Comparison of ENCODE assay signal across 8 mouse cellular contexts in the genomic region with DNA sequence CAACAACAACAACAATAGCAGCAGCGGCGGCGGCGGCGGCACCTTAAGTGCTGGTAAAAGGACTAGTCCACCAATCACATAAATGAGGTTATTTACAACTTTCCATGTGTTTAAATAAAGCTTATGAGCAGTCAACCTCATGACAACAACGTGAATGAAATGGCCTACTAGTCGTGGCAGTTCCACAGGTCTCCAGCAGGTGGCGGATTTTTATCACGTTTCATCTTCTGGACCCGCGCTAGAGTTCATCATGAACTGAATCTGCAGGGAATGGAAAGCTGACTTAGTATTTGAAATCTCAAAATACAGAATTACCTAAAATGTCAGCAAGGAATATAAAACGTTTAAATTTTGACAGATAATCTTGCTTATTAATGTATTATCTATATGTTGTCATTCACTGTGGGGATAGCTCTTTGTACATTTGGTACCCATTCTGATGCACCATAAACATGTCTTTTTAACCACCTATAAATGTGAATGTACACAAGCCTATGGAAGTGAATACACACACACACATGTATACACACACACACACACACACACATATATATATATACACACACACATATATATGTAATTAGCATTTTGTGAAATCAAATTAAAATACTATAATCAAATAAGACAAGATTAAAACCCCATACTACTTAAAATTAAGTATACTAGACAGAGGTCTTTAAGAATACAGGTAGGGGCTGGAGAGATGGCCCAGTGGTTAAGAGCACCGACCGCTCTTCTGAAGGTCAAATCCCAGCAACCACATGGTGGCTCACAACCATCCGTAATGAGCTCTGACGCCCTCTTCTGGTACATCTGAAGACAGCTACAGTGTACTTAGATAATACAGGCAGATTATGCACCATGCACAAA. TPM values are rescaled to one million over a fixed set of nuclear protein-coding genes. Genes with fewer than 3 reads are reported as not detected.
DNase-seq lines count a peak whose midpoint lies in the region; ATAC-seq and TF ChIP-seq lines count a peak whose summit lies in the region.

No protein-coding gene starts in this region.

- peak; percentile 72 for DNase-seq in MEL (ENCODE audit: low read depth, low spot score)
- DNase-seq in embryonic facial prominence, embryonic 14.5 days (ENCODE audit: low spot score), result peak; percentile 58
- DNase-seq in heart, postnatal 36 days, result peak; percentile 65 to 80
- peak; percentile 46 for DNase-seq in layer of hippocampus, adult 9-10 months (ENCODE audit: low spot score)
- peak; percentile 79 for DNase-seq in lung, postnatal 14 days
- DNase-seq in retina, postnatal 1 day, result peak; percentile 82
- peak; percentile 47 for DNase-seq in yolk sac, embryonic 10.5 days (ENCODE audit: low spot score)

- ATAC-seq in embryonic facial prominence, embryonic 14.5 days (ENCODE audit: low read depth), result no peak

- no peak overlapping the region for H3K27ac ChIP-seq in MEL (ENCODE audit: control insufficient read depth, low read depth, low read length)
- no peak overlapping the region for H3K27ac ChIP-seq in bone marrow, adult 2 months (ENCODE audit: control insufficient read depth, insufficient read depth, low read depth, low read length, poor library complexity)
- H3K27ac ChIP-seq in embryonic facial prominence, embryonic 14.5 days (replicated peaks; ENCODE audit: low read depth, low read length), result no peak overlapping the region

- no peak overlapping the region; a peak in 1 of 4 replicates for H3K4me3 ChIP-seq in MEL (ENCODE audit: control insufficient read depth in 1 of 2, insufficient read depth in 1 of 2, low read depth in 2 of 2, low read length in 2 of 2)
- H3K4me3 ChIP-seq in bone marrow, adult 2 months (replicated peaks; ENCODE audit: control insufficient read depth, low read depth, low read length), result no peak overlapping the region
- no peak overlapping the region for H3K4me3 ChIP-seq in embryonic facial prominence, embryonic 14.5 days (ENCODE audit: low read depth, low read length)

- H3K9ac ChIP-seq in MEL (ENCODE audit: control insufficient read depth, low read depth, low read length, poor library complexity, severe bottlenecking), result no peak overlapping the region
- no peak overlapping the region for H3K9ac ChIP-seq in embryonic facial prominence, embryonic 14.5 days (ENCODE audit: low read depth, low read length)

- no peaks in the 10 kb centered on the region for H3K9me3 ChIP-seq in MEL (replicated peaks; ENCODE audit: insufficient read depth, low read length)
- H3K9me3 ChIP-seq in embryonic facial prominence, embryonic 14.5 days (ENCODE audit: control insufficient read depth, low read length), result no peaks in the 10 kb centered on the region

- H3K79me2 ChIP-seq in MEL (ENCODE audit: control insufficient read depth, insufficient read depth, low read length, poor library complexity), result no peaks in the 10 kb centered on the region

- peak; percentile 51 for TF ChIP-seq RAD21 in MEL (IDR thresholded peaks at IDR 0.05; ENCODE audit: low read depth, low read length)

- 39% methylated on average over 16 of the region's 16 CpGs for WGBS in bone marrow, adult 2 months
- WGBS in embryonic facial prominence, embryonic 14.5 days, result 44% methylated on average over 16 of the region's 16 CpGs

- no peaks in the 10 kb centered on the region for H3K36me3 ChIP-seq in MEL (ENCODE audit: control insufficient read depth in 1 of 2, insufficient read depth in 2 of 2, low read length in 2 of 2)
- peaks cover 31% of the 10 kb centered on the region for H3K36me3 ChIP-seq in embryonic facial prominence, embryonic 14.5 days (ENCODE audit: control insufficient read depth, insufficient read depth, low read length)

- no peak overlapping the region for H3K4me2 ChIP-seq in embryonic facial prominence, embryonic 14.5 days (ENCODE audit: low read depth, low read length)

- no peak for TF ChIP-seq POLR2A in MEL (IDR thresholded peaks at IDR 0.05; ENCODE audit: control insufficient read depth in 1 of 2, insufficient read depth in 1 of 2, low read depth in 1 of 2, low read length in 2 of 2, poor library complexity in 1 of 2)
- no peak for TF ChIP-seq POLR2A in bone marrow, adult 2 months (IDR thresholded peaks at IDR 0.05; ENCODE audit: borderline replicate concordance, control insufficient read depth, low read depth, low read length)

- TF ChIP-seq CTCF in MEL (IDR thresholded peaks at IDR 0.05 in 2 of 3, conservative IDR thresholded peaks at IDR 0.05 in 1 of 3; ENCODE audit: control insufficient read depth in 1 of 3, insufficient read depth in 1 of 3, low read depth in 2 of 3, low read length in 3 of 3, poor library complexity in 1 of 3, severe bottlenecking in 1 of 3), result peak; percentile 53 to 67 (median 62)
- TF ChIP-seq CTCF in bone marrow, adult 2 months (IDR thresholded peaks at IDR 0.05; ENCODE audit: control insufficient read depth, insufficient read depth, low read length), result peak; percentile 69

- no peak for TF ChIP-seq EP300 in MEL (IDR thresholded peaks at IDR 0.05; ENCODE audit: low read depth in 1 of 2, low read length in 2 of 2)

- no peaks in the 10 kb centered on the region for H3K27me3 ChIP-seq in MEL (ENCODE audit: control insufficient read depth in 1 of 2, insufficient read depth in 2 of 2, low read length in 2 of 2)
- H3K27me3 ChIP-seq in embryonic facial prominence, embryonic 14.5 days (replicated peaks; ENCODE audit: control insufficient read depth, insufficient read depth, low read length), result no peaks in the 10 kb centered on the region

- intact Hi-C loops in heart, postnatal 36 days (cut with DNase I), result loop anchor here (1.0 to 2.0 kb wide), 2 partner anchors 40 to 76 kb away; no protein-coding TSS in a partner anchor

- peaks cover 0 to 2% of the 10 kb centered on the region in 2 experiments; a peak in 1 of 4 replicates for H3K4me1 ChIP-seq in MEL (ENCODE audit: control insufficient read depth in 1 of 2, insufficient read depth in 2 of 2, low read length in 2 of 2)
- H3K4me1 ChIP-seq in bone marrow, adult 2 months (ENCODE audit: control insufficient read depth, insufficient read depth, low read length), result no peaks in the 10 kb centered on the region
- H3K4me1 ChIP-seq in embryonic facial prominence, embryonic 14.5 days (ENCODE audit: control insufficient read depth, insufficient read depth, low read length), result no peaks in the 10 kb centered on the region

TF ChIP-seq in MEL, 35 proteins besides CTCF, POLR2A, EP300 and RAD21:
- no peak for TF ChIP-seq MAFK (IDR thresholded peaks at IDR 0.05; ENCODE audit: borderline replicate concordance, low read depth, low read length)
- TF ChIP-seq BHLHE40 (IDR thresholded peaks at IDR 0.05; ENCODE audit: borderline replicate concordance, low read depth, low read length), result no peak
- no peak for TF ChIP-seq ETS1 (IDR thresholded peaks at IDR 0.05; ENCODE audit: low read depth, low read length)
- TF ChIP-seq TBP (IDR thresholded peaks at IDR 0.05; ENCODE audit: low read depth, low read length), result no peak
- TF ChIP-seq KAT2A (conservative IDR thresholded peaks at IDR 0.05; ENCODE audit: low read depth, low read length), result no peak
- TF ChIP-seq NELFE (IDR thresholded peaks at IDR 0.05; ENCODE audit: low read depth, low read length), result no peak
- no peak for TF ChIP-seq ZNF384 (IDR thresholded peaks at IDR 0.05; ENCODE audit: low read depth, low read length)
- 0 out of 2 replicates have a peak, but pooled peaks have one; percentile 29 for TF ChIP-seq MYC (IDR thresholded peaks at IDR 0.05; ENCODE audit: low read depth, low read length)
- no peak for TF ChIP-seq RCOR1 (IDR thresholded peaks at IDR 0.05; ENCODE audit: low read depth, low read length)
- no peak for TF ChIP-seq ELF1 (IDR thresholded peaks at IDR 0.05; ENCODE audit: low read depth, low read length)
- TF ChIP-seq CHD2 (IDR thresholded peaks at IDR 0.05; ENCODE audit: low read length), result no peak
- peak; percentile 27; the same call in 1 of the 2 replicates for TF ChIP-seq ZC3H11A (IDR thresholded peaks at IDR 0.05; ENCODE audit: low read depth, low read length)
- no peak for TF ChIP-seq MEF2A (IDR thresholded peaks at IDR 0.05; ENCODE audit: extremely low read depth, insufficient replicate concordance, low read depth, low read length, poor library complexity, severe bottlenecking)
- TF ChIP-seq SMC3 (IDR thresholded peaks at IDR 0.05; ENCODE audit: low read depth, low read length), result peak; percentile 60
- peak; percentile 24; the same call in 1 of the 2 replicates for TF ChIP-seq SIN3A (IDR thresholded peaks at IDR 0.05; ENCODE audit: low read length)
- TF ChIP-seq POLR2AphosphoS2 (IDR thresholded peaks at IDR 0.05; ENCODE audit: low read length), result no peak
- TF ChIP-seq MXI1 (IDR thresholded peaks at IDR 0.05; ENCODE audit: low read depth, low read length), result peak; percentile 44
- 0 out of 2 replicates have a peak, but pooled peaks have one; percentile 11 for TF ChIP-seq HCFC1 (IDR thresholded peaks at IDR 0.05; ENCODE audit: low read depth, low read length)
- TF ChIP-seq MAX (IDR thresholded peaks at IDR 0.05; ENCODE audit: low read length), result 0 out of 2 replicates have a peak, but pooled peaks have one; percentile 56
- TF ChIP-seq UBTF (IDR thresholded peaks at IDR 0.05; ENCODE audit: borderline replicate concordance, insufficient read depth, low read depth, low read length), result no peak
- no peak for TF ChIP-seq TCF12 (IDR thresholded peaks at IDR 0.05; ENCODE audit: low read depth, low read length)
- TF ChIP-seq USF1 (IDR thresholded peaks at IDR 0.05; ENCODE audit: low read depth, low read length), result no peak

RNA-seq across cellular contexts. Expression of gene Dnajc3, which starts 49.1 kb away (rescaled TPM):
- 14.3 and 18.5 TPM in 2 replicates for total RNA-seq in MEL (2012; rRNA removed)
- polyA plus RNA-seq in MEL (2012; ENCODE audit: insufficient read depth in 1 of 2, insufficient read length in 2 of 2, low read depth in 1 of 2, low replicate concordance in 2 of 2, missing spikeins in 1 of 2), result 10 to 100 TPM in 1 of 2 experiments, not detected in 1; 12.7 TPM
- polyA plus RNA-seq in bone marrow, adult 2 months (2011; ENCODE audit: insufficient read depth, insufficient read length, low replicate concordance, missing spikeins), result 6.9 and 11.0 TPM in 2 replicates
- 48.6 and 54.2 TPM in 2 replicates for polyA plus RNA-seq in embryonic facial prominence, embryonic 14.5 days (2014; fragmentation: Nextera tagmentation; extraction: Ambion mirVana)
- total RNA-seq in heart, postnatal 36 days (2021), result 10 to 100 TPM; 26.8 to 34.0 TPM
